Mouse (Mus musculus): Measurements from ENCODE around the gene Arhgap45.

The Arhgap45 gene

DNA sequence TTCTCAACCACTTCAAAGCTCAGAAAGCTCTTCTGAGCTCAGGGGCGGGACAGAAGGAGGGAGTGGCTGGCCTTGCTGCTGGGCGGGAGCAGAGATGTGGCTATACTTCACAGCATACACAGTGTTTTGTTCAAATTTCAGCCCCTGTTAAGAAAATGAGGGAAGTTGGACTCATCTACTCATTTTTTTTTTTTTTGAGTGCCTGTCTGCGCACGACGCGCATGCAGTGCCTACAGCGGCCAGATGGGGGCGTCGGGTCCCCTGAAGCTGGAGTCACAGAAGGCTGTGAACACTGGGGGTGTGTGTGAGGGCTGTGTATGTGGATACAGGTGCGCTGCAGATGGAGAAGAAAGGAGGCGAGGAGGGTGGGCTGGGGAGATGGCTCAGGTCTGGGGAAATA, 29.5 kb upstream of the Arhgap45 start:
- DNase-seq (ENCODE audit: low spot score), result peak; percentile 74

DNA sequence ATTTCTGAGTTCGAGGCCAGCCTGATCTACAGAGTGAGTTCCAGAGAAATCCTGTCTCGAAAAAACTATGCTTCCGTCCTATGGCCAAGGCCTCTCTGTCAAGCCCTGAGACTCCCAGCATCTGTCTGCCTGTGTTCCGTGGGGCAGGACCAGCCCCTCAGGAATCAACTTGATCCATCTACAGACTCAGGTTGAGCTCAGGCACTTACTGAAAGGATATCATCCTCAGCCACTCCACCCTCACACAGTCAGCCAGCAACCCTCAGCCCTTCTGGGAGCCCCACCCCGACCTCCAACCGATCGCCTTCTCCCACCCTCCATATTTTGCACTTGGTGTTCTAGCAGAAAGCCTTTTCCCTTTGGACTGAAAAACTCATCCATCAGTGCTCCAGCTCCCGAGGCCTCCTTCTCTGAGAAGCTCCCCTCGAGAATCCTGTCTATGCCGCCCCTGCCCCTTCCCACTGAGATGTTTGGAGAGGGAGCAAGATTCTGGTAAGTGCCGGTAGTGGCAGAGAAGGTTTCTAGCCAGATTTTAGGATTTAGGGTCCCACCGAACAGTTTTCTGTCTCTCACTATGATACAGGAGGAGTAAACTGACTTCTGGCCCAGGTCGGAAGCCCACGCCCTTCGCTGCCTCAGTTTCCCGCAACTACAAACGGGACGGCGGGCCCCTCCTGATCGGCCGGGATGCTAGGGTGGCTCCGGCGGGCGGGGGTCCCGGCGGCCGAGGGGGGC, 28.5 kb upstream of the Arhgap45 start:
- DNase-seq (ENCODE audit: low spot score), result no peak

DNA sequence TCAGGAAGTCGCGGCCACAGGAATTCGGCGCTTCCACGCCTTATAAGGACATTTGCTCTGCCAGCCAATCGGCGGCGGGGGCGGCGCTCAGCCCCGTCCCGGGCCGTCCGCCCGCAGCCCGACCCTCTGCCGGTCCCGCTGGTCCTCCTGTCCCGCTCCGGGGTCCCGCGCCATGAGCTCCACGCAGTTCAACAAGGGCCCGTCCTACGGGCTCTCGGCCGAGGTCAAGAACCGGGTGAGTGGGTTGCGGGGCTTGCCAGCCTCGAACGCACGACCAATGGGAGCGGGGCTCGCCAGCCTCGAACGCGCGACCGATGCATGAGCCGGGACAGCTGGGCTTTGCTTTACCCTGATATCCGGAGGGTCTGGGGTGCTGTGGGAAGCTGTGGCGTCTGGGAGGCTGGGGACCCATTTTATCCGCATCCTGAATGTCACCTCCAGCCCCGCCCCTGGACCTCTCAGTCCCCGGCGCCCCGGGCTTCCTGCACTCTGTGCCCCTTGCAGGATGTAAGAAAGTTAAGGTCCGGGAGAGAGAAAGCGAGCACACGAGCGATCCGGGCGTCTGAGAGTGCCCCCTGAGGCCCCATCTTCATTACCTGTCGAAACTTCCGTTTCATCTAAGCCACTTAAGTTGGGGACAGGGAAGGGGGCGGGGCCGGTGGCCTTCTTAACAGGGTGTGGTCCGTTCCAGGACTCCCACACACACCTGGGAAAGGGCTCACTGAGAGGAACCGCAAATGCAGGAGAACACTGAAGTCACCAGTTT, 27.8 kb upstream of the Arhgap45 start, which contains the start of gene Cnn2:
Cnn2 (plus strand) TSS at position 79 of the 766 bp plus-strand sequence.
- no peak for DNase-seq (ENCODE audit: low spot score)

DNA sequence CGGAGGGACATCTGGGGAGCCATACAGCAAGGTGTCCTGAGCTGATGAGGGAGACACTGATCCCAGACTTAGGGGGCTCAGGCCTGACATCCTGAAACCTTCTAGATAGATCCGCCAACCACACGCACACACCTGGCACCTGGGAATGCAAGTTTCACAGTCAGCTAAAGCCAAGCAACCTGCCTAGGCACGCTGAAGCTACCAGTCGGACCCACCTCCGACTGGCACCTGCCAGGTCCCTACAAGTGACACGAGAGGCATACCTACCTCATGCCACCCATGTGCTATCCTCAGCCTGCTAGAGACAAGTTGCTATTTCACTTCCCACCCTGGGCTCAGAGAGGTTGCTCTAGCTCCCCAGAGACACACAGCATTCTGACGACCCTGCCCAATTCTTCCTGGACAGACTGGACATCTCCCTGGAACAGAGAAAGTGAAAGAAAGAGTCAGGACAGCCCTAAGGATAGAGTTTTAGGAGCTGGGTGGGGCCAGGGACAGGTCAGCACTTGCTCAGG, 27.1 kb upstream of the Arhgap45 start:
- DNase-seq (ENCODE audit: low spot score), result no peak

DNA sequence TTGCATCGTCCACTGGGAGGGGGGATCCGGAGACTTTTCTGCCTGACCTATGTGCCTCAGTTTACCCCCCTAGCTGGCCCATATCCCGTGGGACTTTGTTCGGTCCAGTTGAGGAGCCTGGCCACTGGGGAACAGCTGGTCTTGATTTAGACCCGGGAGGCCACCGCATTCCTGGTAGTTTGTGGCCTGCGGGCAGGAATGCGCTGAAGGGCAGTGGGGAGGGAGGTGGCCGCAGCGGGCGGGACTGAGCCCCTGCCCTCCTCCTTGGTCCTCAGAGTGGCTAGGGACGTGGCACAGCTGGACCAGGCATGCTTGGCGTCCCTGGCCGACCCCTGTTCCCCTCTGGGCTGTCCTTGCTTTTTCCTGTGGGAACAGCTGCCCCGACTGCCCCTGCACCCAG, 26.6 kb upstream of the Arhgap45 start:
- DNase-seq (ENCODE audit: low spot score), result no peak

DNA sequence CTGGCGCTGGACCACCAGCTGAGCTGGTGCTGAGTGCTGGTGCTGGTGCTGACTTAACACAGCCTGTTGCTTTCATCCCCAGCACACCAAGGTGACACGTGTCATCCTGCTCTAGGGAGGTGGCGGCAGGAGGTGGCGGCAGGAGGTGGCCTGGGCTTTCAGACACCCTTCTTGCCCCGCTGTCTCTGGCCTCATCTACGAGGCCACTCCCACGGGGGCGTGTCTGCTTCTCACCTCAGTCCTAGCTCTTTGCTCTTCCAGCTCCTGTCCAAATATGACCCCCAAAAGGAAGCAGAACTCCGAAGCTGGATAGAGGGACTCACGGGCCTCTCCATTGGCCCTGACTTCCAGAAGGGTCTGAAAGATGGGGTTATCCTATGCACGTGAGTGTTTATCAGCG, 25.4 kb upstream of the Arhgap45 start:
- DNase-seq (ENCODE audit: low spot score), result no peak

DNA sequence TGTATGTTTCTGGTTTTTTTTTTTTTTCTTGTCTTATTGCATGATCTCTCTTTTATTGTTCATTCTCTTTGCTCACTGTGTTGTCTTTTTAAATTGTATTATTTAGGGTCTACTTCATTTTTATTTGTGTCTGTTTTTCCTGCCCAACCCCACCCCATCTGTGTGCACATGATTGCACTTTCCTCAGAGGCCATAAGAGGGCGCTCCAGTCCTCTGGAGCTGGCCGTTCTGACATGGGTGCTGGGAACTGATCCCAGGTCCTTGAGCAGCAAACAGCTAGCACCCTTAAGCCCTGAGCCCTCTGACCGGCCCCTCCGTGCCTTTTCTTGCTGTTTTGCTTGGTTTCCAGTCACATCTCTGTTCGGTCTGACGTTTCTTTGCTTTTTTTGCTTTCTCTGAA, 24.9 kb upstream of the Arhgap45 start:
- no peak for DNase-seq (ENCODE audit: low spot score)

DNA sequence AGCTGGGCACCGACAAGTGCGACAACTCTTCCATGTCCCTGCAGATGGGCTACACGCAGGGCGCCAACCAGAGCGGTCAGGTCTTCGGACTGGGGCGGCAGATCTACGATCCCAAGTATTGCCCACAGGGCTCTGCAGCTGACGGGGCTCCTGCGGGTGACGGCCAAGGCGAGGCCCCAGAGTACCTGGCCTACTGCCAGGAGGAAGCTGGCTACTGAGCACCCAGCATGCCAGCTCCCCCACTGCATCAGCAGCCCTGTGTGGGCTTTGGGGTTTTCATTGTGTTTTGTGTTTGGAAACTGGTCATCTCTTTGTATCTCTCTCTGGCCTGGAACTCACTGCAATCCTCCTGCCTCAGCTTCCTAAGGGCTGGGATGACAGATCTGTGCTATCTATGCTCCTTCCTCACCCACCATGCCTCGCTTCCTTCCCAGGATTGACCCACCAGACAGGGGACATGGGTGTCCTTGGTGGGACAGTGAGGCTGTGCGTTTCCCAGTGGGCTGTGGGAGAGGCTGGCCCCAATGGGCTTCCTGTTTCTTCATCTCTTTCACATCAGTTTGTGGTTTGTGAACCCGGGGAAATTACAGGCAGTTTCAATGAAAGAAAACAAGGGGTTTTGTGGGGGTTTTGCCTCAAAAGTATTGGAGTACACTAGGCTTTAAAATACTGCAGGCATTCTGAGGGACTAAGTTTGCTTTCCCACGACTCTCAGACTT, 21.9 kb upstream of the Arhgap45 start:
- no peak for DNase-seq (ENCODE audit: low spot score)

DNA sequence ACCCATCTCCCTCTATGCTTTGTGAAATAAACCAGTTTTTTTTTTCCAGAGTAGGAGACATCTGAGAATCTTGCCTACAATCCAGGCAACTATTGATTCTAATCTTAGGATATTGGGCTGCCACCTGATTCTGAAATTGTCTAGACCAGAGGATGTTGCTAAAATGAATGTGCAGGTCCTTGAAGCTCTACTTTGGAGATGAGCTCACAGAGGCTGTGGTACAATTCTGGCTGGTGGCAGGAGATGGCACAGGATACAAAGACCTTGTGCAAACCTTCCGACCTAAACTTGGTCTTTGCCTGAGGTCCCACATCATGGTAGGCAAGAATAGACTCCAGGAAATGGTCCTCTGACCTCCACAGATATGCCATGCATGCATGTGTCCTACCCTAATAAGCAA, 20.8 kb upstream of the Arhgap45 start:
- no peak for DNase-seq (ENCODE audit: low spot score)

DNA sequence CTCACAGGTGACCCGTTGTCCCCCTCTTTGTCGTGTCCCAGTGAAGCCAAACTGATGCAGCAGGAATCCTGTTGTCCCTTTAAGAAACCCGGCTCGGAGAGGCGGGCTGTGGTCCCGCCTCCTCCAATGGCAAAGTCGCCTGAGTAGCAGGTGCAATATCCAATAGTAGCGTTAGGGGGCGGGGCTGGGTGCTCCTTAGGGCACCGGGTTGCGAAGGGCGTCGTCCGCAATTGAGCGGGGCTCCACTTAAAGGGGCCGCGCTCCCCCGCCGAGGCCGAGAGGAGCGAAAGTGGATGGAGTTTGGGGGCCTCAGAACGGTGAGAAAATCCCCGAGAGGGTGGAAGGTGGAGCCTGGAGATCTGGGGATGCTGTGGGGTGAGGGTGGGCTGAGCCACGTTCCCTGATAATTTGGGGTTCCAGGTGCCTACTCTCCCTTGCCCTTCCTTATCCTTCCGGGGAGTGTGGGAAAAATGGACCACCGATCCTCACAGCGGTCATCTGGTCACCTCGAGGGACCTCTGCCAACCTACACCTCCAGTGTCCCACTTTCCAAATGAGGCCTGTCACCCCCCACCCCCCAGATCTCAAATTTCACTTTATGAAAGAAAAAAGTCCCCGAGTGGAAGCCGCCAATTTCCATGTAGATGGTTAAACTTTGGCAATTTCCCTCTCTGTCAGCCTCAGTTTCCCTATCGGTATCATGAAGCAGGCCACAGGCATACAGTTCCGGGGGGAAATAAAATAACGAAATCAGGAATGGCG, 20.0 kb upstream of the Arhgap45 start, which contains the start of gene Abca7:
Abca7 (plus strand) TSS at position 223 of the 762 bp plus-strand sequence.
- DNase-seq (ENCODE audit: low spot score), result peak; percentile 95

DNA sequence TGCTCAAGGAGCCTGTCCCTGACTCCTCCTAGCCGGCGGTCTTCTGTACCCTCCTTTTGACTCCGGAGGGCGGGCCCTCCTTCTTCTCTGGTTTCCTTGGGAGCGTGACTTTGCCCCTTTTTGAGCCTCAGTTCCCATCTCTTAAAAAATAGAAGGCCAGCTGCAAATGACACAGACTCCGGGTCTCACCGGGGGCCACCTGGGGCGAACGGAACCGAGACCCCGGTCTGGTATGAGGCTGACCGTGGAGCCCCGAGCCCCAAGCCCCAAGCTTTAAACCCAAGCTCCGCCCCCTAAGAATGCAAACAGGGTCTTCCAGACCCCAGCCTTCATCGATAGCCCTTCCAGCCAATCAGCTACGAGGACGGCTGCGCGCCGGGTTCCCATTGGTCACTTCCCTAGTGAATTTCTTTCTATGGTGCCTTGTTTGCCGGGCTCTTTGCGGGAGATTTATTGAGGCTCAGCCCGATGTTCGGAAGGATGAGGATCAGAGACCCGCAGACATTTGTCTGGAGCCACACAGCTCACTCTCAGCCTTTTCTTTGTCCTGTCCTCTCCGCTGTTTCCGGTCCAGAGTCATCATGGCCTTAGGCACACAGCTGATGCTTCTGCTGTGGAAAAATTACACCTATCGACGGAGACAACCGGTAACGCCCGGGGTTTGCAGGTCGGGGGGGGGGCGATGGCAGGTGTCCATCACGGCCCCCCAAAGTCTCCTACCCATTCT, 19.3 kb upstream of the Arhgap45 start:
- no peak for DNase-seq (ENCODE audit: low spot score)

DNA sequence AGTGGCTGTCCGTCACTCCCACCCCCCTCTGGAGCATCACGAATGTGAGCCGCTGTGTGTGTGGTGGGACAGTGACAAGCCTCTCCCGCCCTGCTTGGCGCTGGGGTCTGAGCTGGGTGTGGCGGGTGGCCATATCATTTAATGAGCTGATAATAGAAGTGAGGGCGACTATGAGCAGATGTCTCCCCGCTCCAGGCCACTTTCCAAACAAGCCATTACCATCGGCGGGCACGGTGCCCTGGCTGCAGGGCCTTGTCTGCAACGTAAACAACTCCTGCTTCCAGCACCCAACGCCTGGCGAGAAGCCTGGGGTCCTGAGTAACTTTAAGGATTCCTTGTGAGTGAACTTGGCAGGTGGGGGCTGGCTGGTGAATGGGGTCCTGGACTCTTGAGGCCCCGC, 18.6 kb upstream of the Arhgap45 start:
- no peak for DNase-seq (ENCODE audit: low spot score)

DNA sequence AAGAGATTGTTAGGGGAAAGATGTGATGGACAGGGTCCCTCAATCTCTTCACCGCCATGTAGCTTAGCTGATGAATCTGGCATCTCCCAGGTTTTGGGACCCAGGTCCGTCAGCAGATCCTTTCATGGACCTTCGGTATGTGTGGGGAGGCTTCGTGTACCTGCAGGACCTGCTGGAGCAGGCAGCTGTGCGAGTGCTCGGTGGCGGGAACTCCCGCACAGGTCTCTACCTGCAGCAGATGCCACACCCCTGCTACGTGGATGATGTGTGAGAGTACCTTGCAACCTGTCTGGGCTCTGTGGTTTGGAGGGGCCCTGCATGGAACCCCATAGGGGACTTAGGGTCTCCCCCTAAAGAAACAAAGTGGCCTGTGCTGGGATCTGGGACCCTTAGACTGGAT, 14.5 kb upstream of the Arhgap45 start:
- no peak for DNase-seq (ENCODE audit: low spot score)

DNA sequence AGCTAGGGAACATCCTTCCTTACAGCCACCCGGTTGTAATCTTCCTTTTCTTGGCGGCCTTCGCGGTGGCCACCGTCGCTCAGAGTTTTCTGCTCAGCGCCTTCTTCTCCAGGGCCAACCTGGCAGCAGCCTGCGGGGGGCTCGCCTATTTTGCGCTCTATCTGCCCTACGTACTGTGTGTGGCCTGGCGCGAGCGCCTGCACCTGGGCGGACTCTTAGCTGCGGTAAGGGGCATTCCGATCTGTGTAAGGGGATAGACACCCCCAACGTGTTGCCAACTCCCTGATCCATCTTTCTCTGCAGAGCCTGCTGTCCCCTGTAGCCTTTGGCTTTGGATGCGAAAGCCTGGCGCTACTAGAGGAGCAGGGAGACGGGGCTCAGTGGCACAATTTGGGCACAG, 13.6 kb upstream of the Arhgap45 start:
- DNase-seq (ENCODE audit: low spot score), result no peak

DNA sequence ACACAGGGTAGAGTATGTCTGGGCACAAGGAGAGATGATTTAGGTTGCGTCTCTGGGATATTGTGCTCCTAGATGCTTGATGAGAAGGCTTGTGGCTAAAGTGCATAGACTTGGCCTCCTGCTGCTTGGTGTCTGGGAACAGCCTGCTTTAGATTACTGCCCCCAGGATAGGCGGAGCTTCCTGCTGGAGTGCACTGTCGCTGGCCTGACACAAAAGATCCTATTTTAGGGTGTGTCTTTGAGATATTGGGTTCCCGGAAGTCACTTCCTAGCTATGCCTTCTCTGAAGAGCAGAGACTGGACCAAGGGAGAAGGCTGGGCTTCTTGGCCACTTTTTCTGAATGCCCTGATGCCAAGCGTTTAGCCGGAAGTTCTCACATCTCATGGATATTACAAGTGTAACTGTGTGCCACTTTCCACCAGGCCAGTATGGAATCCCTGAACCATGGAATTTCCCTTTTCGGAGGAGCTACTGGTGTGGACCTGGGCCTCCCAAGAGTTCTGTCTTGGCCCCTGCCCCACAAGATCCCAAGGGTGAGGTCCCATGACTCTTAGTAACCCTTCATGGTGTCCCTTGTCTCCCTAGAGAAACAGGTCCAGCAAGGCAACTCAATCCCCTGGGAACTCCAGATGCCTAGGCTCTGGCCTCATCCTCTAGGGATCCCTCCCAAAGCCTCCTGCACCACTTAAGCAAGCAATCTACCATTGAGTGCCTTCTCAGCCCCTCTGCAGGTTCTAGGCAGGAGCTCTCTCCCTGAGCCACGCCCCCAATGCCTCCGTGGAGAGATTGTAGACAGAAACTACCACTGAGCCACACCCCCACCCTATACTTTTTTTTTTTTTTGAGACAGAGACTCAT, 12.8 kb upstream of the Arhgap45 start:
- no peak for DNase-seq (ENCODE audit: low spot score)

DNA sequence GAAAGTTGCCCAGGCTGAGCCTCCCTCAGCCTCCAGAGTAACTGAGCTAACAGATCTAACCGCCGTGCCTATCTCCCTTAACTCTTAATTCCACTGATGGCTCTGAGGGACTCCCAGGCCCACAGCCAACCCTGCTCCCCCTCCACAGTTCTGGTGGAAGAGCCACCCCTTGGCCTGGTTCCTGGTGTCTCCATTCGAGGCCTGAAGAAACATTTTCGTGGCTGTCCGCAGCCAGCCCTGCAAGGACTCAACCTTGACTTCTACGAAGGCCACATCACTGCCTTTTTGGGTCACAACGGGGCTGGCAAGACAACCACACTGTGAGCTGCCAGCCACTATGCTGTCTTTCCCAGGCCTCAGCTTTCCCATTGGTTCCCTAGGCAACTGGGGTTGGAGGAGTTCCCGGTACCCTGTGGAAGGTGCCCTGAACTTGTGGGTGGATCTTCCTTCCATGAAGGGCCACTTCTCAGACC, 12.2 kb upstream of the Arhgap45 start:
- no peak for DNase-seq (ENCODE audit: low spot score)

DNA sequence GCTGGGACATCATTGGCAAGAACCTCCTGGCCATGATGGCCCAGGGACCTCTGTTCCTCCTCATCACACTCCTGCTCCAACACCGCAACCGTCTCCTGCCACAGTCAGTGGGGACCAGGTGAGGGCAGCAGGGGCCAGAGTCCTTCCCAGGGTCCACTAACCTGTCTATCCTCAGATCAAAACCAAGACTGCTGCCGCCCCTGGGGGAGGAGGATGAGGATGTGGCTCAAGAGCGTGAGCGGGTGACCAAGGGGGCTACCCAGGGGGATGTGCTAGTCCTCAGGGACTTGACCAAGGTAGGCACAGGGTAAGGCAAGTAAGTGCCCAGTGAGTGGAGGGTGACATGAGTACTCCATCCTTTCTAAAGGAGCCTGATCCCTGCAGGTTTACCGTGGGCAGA, 4.7 kb upstream of the Arhgap45 start:
- DNase-seq (ENCODE audit: low spot score), result no peak

DNA sequence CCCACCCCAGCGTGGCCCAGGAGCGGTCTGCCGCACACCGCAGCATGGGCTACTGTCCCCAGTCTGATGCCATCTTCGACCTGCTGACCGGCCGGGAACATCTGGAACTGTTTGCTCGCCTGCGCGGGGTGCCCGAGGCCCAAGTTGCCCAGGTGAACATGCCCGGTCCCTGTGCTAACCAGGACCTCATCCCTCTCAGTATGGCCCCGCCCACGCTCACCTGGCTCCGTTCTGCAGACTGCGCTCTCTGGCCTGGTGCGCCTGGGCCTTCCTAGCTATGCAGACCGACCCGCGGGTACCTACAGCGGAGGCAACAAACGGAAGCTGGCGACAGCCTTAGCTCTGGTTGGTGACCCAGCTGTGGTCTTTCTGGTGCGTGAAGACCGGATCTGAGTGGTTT, 2.8 kb upstream of the Arhgap45 start:
- no peak for DNase-seq (ENCODE audit: low spot score)

DNA sequence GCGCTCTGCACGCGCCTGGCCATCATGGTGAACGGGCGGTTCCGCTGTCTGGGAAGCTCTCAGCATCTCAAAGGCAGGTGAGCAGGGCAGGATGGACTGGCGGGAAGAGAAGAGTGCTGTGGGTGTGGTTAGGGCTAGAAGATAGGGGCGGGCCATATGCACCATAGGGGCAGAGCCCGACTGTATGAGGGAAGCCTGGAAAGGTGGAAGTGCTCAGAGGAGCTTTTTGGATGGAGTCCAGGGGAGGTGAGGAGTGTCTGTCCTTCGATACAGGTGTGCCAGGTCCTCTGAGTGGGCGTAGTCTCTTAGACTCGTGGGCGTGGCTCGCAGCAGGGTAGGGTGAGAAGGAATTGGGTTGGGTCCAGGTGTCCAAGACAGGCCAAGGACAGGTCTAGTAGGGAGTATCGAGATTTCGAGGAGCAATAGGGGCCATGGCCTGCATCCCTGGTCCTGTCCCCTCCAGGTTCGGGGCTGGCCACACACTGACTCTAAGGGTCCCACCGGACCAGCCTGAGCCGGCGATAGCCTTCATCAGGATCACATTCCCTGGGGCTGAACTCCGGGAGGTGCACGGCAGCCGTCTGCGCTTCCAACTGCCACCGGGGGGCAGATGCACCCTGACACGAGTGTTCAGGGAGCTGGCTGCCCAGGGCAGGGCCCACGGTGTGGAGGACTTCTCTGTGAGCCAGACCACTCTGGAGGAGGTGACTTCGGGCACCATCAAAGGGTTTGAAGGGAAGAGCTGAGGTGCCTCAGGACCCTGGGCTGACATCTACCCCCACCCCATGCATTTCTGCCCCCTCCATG, 1.8 kb upstream of the Arhgap45 start:
- DNase-seq (ENCODE audit: low spot score), result no peak
